Mouse (Mus musculus): ENCODE measurements around the gene Gm10277. TPM values are rescaled to one million over a fixed set of nuclear protein-coding genes. Genes with fewer than 3 reads are reported as not detected.

Gm10277 gene
- polyA plus RNA-seq, 1 experiment from 2014 or later: 1.4 TPM

Other genes with a start within 250 kb of the Gm10277 start
- 20.3 and 20.8 TPM in 2 replicates for gene Taok1, start 179.9 kb downstream of the Gm10277 start, polyA plus RNA-seq (2015; fragmentation: Nextera tagmentation; extraction: Ambion mirVana)
- 3.2 and 4.8 TPM in 2 replicates for gene Nufip2, start 101.6 kb downstream of the Gm10277 start, polyA plus RNA-seq (2015; fragmentation: Nextera tagmentation; extraction: Ambion mirVana)
- 0.29 and 0.34 TPM in 2 replicates for gene Cryba1, start 62.5 kb downstream of the Gm10277 start, polyA plus RNA-seq (2015; fragmentation: Nextera tagmentation; extraction: Ambion mirVana)
- gene Myo18a, start 24.5 kb downstream of the Gm10277 start, polyA plus RNA-seq (2015; fragmentation: Nextera tagmentation; extraction: Ambion mirVana): 43.7 and 48.3 TPM in 2 replicates
- gene Pipox, start 106.3 kb upstream of the Gm10277 start, polyA plus RNA-seq (2015; fragmentation: Nextera tagmentation; extraction: Ambion mirVana): 5.1 and 5.6 TPM in 2 replicates
- 123 and 151 TPM in 2 replicates for gene Sez6, start 143.1 kb upstream of the Gm10277 start, polyA plus RNA-seq (2015; fragmentation: Nextera tagmentation; extraction: Ambion mirVana)
- 15.1 and 19.0 TPM in 2 replicates for gene Phf12, start 195.0 kb upstream of the Gm10277 start, polyA plus RNA-seq (2015; fragmentation: Nextera tagmentation; extraction: Ambion mirVana)
- gene Dhrs13, start 244.5 kb upstream of the Gm10277 start, polyA plus RNA-seq (2015; fragmentation: Nextera tagmentation; extraction: Ambion mirVana): 48.6 and 55.6 TPM in 2 replicates

Measured in hindbrain, embryonic 15.5 days (tissue).